Mouse (Mus musculus) cortical plate, adult 2 months (tissue): ENCODE results near the gene Spag17.

ENCODE experiments used
- CTCF ChIP-seq: fragments of 200-500 bp; IDR thresholded peaks from 2 replicates; pipeline ENCODE4 v1.5.1; 2011; ENCODE audit warnings: mild to moderate bottlenecking, control low read depth, low read length; ENCODE audit not compliant: insufficient read depth; ENCODE audit errors: extremely low read depth
- POLR2A ChIP-seq: fragments of 200-500 bp; IDR thresholded peaks from 2 replicates; pipeline ENCODE4 v1.6.1; 2011; ENCODE audit warnings: mild to moderate bottlenecking, low read length, control low read depth; ENCODE audit not compliant: insufficient read depth; ENCODE audit errors: extremely low read depth

DNA sequence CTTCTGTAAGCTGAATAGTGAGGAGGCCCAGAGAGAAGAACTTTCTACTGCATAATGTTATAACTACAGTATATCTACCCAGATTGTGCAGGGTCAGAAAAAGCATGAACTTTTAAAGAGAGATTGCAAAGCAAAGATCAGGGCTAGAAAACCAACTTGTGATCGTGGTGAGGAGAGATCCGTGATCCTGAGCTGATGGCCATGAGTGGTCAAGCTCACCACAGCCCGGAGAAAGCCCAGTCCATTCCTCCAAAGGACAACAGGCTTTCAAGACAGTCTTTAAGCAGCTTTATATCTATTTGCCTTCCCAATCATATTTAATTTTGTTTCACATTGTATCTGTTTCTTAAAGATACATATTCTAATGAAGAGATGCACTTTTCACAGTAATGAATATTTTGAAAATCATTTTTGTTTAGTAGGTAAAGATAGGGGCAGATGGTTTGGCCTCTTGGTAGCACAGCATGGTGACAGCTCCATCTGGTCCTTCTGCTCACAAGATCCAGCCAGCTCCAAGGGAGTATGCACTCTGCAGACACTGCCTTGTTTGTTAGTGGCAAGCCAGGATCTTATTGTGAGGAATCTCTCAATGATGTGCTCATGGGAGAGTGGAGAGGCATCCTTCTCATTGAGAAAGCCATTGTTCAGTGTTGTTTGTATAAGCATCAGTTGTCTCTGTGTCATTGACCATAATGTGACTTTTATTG is 217.3 kb downstream of the Spag17 start:
- TF ChIP-seq POLR2A: no peak
- TF ChIP-seq CTCF: no peak
